Mouse (Mus musculus) lung, embryonic 14.5 days (tissue): ENCODE data around the gene Tanc2. TPM values are rescaled to one million over a fixed set of nuclear protein-coding genes. Genes with fewer than 3 reads are reported as not detected.
A peak's percentile ranks its signal among the peaks of the same experiment; 100 is the strongest.

Experiments used
- ATAC-seq: fragments of 200-750 bp; cut with Nextera tagmentation; 2 replicates; pipeline ENCODE4 v1.8.0; 2017; ENCODE audit warnings: mild to moderate bottlenecking, moderate TSS enrichment, moderate library complexity; ENCODE audit not compliant: insufficient read depth
- DNase-seq: peaks from one replicate; pipeline ENCODE4 v3.0.0-alpha.2; 2015
- H3K27ac ChIP-seq: fragments of 300-500 bp; sonication (generic); 2 replicates; pipeline ENCODE4 v1.5.1; 2014; ENCODE audit warnings: low read depth, mild to moderate bottlenecking, moderate library complexity
- H3K27me3 ChIP-seq: fragments of 300-500 bp; sonication (generic); 2 replicates; pipeline ENCODE4 v1.6.1; 2014; ENCODE audit warnings: low read length, control low read depth; ENCODE audit not compliant: insufficient read depth
- H3K36me3 ChIP-seq: fragments of 300-500 bp; sonication (generic); 2 replicates; pipeline ENCODE4 v1.6.1; 2014; ENCODE audit warnings: control low read depth; ENCODE audit not compliant: insufficient read depth
- H3K4me1 ChIP-seq: fragments of 300-500 bp; sonication (generic); 2 replicates; pipeline ENCODE4 v1.6.1; 2014; ENCODE audit warnings: antibody characterized with exemption, control low read depth; ENCODE audit not compliant: insufficient read depth
- H3K4me2 ChIP-seq: fragments of 300-500 bp; sonication (generic); 2 replicates; pipeline ENCODE4 v1.6.1; 2014; ENCODE audit warnings: mild to moderate bottlenecking
- H3K4me3 ChIP-seq: fragments of 300-500 bp; sonication (generic); 2 replicates; pipeline ENCODE4 v1.5.1; 2014; ENCODE audit warnings: low read depth, low read length
- H3K9ac ChIP-seq: fragments of 300-500 bp; sonication (generic); 2 replicates; pipeline ENCODE4 v1.6.1; 2014
- H3K9me3 ChIP-seq: fragments of 300-500 bp; sonication (generic); 2 replicates; pipeline ENCODE4 v1.6.1; 2016; ENCODE audit warnings: low read depth, low read length, control low read depth
- CTCF ChIP-seq: IDR thresholded peaks from 2 replicates; pipeline ENCODE4 v1.5.1; 2016; ENCODE audit warnings: antibody characterized with exemption, low read depth
- WGBS: fragments of 180-500 bp; shearing (Covaris S2); extraction: QIAGEN DNeasy Blood & Tissue Kit; methylation state at CpG from one replicate; pipeline ENCODE4 v1.1.7; 2014; 5-methylcytosine and 5-hydroxymethylcytosine counted together
- polyA plus RNA-seq: library from polyadenylated mRNA; unstranded; fragments of >200 nt; fragmentation: Nextera tagmentation; extraction: Ambion mirVana; gene quantifications from 2 replicates; pipeline ENCODE4 v1.2.1, GENCODE M21; 2014

Tanc2 gene
- polyA plus RNA-seq, 1 experiment from 2014 or later: 17.1 TPM

DNA sequence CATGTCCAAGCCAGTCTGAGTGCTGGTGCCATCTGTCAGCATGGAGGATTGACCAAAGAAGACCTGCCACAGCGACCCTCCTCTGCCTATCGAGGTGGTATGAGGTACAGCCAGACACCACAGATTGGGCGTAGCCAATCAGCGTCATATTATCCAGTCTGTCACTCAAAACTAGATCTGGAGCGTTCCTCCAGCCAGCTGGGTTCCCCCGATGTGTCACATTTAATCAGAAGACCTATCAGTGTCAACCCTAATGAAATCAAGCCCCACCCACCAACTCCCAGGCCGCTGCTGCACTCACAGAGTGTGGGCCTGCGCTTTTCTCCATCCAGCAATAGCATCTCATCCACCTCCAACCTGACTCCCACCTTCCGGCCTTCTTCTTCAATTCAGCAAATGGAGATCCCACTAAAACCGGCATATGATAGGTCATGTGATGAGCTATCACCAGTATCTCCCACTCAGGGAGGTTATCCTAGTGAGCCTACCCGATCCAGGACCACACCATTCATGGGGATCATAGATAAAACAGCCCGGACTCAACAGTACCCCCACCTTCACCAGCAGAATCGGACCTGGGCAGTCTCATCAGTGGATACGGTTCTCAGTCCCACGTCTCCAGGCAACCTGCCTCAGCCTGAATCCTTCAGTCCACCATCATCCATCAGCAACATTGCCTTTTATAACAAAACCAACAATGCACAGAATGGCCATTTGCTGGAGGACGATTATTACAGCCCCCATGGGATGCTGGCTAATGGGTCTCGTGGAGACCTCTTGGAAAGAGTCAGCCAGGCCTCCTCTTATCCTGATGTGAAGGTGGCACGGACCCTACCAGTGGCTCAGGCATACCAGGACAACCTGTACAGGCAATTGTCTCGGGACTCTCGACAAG lies 333.2 kb downstream of the Tanc2 start:
- no peak overlapping the region for H3K27ac ChIP-seq
- no peak overlapping the region for H3K9ac ChIP-seq
- no peaks in the 10 kb centered on the region for H3K9me3 ChIP-seq
- H3K4me3 ChIP-seq: no peak overlapping the region
- no peaks in the 10 kb centered on the region for H3K27me3 ChIP-seq
- H3K36me3 ChIP-seq: peaks cover 37% of the 10 kb centered on the region
- ATAC-seq (no peak), DNase-seq (no peak)
- TF ChIP-seq CTCF: no peak
- H3K4me1 ChIP-seq: no peaks in the 10 kb centered on the region
- H3K4me2 ChIP-seq: no peak overlapping the region
- WGBS: 87% methylated on average over 20 of the region's 20 CpGs

GRCm38 (mm10) chr11:105927065-105928030 lies 337.6 kb downstream of the Tanc2 start:
- peak; percentile 93 for TF ChIP-seq CTCF
- H3K36me3 ChIP-seq: peaks cover 14% of the 10 kb centered on the region
- 57% methylated on average over 14 of the region's 14 CpGs for WGBS
- no peak overlapping the region for H3K9ac ChIP-seq
- no peaks in the 10 kb centered on the region for H3K27me3 ChIP-seq
- no peak overlapping the region for H3K4me2 ChIP-seq
- no peaks in the 10 kb centered on the region for H3K4me1 ChIP-seq
- H3K27ac ChIP-seq: no peak overlapping the region
- no peak overlapping the region for H3K4me3 ChIP-seq
- ATAC-seq: peak; percentile 73
- no peaks in the 10 kb centered on the region for H3K9me3 ChIP-seq
- DNase-seq: peak; percentile 92

DNA sequence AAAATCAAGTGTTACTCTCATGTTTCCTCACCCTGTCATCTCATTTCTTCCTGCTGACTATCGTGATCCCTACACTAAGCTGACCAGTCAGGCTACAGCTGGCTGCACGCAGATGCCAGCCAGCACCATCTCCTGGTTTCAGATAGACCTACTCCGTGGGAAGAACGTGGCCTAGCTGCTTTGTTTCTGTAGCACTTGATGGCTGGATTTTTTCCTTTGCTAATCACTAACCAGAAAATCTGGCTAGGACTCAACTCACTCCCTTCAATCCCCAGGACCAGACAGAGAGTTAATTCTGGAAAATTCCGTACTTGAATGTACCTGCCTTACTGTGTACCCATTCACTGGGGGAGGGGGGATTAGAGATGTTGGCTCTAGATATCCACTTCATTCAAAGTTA lies 338.4 kb downstream of the Tanc2 start:
- WGBS: 58% methylated on average over 5 of the region's 5 CpGs
- H3K27ac ChIP-seq: no peak overlapping the region
- no peaks in the 10 kb centered on the region for H3K9me3 ChIP-seq
- DNase-seq: no peak
- H3K4me1 ChIP-seq: no peaks in the 10 kb centered on the region
- no peak overlapping the region for H3K4me3 ChIP-seq
- no peak for TF ChIP-seq CTCF
- no peak overlapping the region for H3K4me2 ChIP-seq
- no peak for ATAC-seq
- peaks cover 6% of the 10 kb centered on the region; the same call in 1 of the 2 replicates for H3K36me3 ChIP-seq
- no peaks in the 10 kb centered on the region for H3K27me3 ChIP-seq
- no peak overlapping the region for H3K9ac ChIP-seq

DNA sequence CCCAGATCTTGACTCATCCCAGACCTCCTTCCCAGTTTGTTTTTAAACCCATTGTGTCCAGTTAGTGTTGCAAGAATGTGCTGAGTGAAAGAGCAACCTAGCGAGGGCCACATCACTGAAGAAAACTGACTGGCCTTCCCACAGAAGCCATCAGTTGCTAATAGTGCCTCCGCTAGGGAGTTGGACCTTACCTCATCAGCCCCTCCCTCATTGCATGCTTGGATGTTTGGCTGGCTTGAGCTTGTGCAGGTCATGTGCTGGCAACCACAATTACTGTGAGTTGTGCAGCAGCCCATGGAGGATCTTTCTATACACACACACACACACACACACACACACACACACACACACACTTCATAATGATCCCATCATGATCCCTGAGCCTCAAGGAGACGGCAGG lies 341.6 kb downstream of the Tanc2 start:
- Histone ChIP-seq H3K27me3 (no peaks in the 10 kb centered on the region), H3K9ac (no peak overlapping the region), H3K4me2 (no peak overlapping the region), H3K36me3 (no peaks in the 10 kb centered on the region), H3K9me3 (no peaks in the 10 kb centered on the region), H3K27ac (no peak overlapping the region), H3K4me1 (no peaks in the 10 kb centered on the region), H3K4me3 (no peak overlapping the region)
- WGBS: 77% methylated on average over 3 of the region's 3 CpGs
- no peak for TF ChIP-seq CTCF
- no peak for DNase-seq
- ATAC-seq: no peak

GRCm38 (mm10) chr11:105933746-105934145 lies 344.0 kb downstream of the Tanc2 start:
- ATAC-seq (no peak), DNase-seq (peak; percentile 27)
- no peak overlapping the region for H3K9ac ChIP-seq
- no peak for TF ChIP-seq CTCF
- H3K9me3 ChIP-seq: no peaks in the 10 kb centered on the region
- no peak overlapping the region for H3K4me2 ChIP-seq
- H3K36me3 ChIP-seq: no peaks in the 10 kb centered on the region
- H3K27ac ChIP-seq: peak overlapping the region; percentile 54; the same call in 1 of the 2 replicates
- no peaks in the 10 kb centered on the region for H3K4me1 ChIP-seq
- 49% methylated on average over 8 of the region's 8 CpGs for WGBS
- H3K4me3 ChIP-seq: no peak overlapping the region
- H3K27me3 ChIP-seq: no peaks in the 10 kb centered on the region

DNA sequence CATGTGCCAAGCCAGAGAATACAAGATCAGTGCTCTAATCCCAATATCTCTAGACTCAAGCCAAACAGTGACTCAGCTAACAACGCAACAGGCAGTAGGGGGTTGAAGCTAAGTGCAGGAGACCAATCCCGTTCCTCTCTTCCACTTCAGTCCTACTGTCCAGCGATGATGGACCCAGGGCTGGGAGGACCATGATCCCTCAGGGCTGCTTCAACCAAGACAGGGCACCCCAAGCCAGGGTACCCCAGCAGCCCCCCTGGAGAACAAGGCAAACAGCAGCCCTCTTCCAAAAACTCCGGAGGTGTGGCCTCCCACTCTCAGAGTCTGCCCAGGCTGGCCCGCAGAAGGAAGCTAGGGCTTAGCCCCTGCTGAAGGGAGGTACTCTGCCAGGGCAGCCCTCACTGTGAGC lies 344.5 kb downstream of the Tanc2 start:
- Histone ChIP-seq H3K4me1 (no peaks in the 10 kb centered on the region), H3K9ac (no peak overlapping the region), H3K9me3 (no peaks in the 10 kb centered on the region), H3K4me3 (no peak overlapping the region), H3K27me3 (no peaks in the 10 kb centered on the region), H3K27ac (peak overlapping the region; percentile 54; the same call in 1 of the 2 replicates), H3K4me2 (no peak overlapping the region), H3K36me3 (no peaks in the 10 kb centered on the region)
- ATAC-seq (no peak), DNase-seq (no peak)
- WGBS: 55% methylated on average over 5 of the region's 5 CpGs
- no peak for TF ChIP-seq CTCF

DNA sequence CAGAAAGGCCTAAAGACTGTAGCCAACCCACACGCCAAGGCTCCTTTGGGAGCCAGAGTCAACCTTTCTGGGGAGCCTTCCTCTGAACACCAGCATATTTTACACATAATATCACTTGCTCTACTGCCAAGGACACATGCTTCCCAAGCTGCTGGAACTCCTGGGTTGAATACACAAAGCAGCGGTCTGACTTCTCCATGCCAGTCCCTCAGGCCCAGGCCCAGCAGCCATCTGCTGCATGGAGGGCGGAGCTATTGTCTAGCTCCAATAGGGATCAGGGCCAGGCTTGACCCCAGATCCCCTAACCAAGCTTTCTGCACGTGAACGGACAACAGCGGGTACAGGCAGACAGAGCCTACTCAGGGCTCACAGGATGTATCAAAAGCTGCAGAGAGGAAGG lies 345.0 kb downstream of the Tanc2 start:
- no peaks in the 10 kb centered on the region for H3K27me3 ChIP-seq
- no peak for TF ChIP-seq CTCF
- ATAC-seq (no peak), DNase-seq (no peak)
- no peak overlapping the region for H3K9ac ChIP-seq
- H3K4me1 ChIP-seq: no peaks in the 10 kb centered on the region
- no peaks in the 10 kb centered on the region for H3K36me3 ChIP-seq
- no peak overlapping the region for H3K27ac ChIP-seq
- no peak overlapping the region for H3K4me3 ChIP-seq
- no peak overlapping the region for H3K4me2 ChIP-seq
- H3K9me3 ChIP-seq: no peaks in the 10 kb centered on the region
- 40% methylated on average over 6 of the region's 6 CpGs for WGBS
